In genomic region chr19:24426759-24427181, GRCm38 (mm10) we compare ENCODE assay signal across 17 mouse cellular contexts. TPM values are rescaled to one million over a fixed set of nuclear protein-coding genes. Genes with fewer than 3 reads are reported as not detected.
DNase-seq lines count a peak whose midpoint lies in the region; ATAC-seq and TF ChIP-seq lines count a peak whose summit lies in the region.
"Had no signal": no experiment of that assay in that cellular context is flagged by ENCODE, and none has a peak within 500 bp of the region (broad histone marks: within the 10 kb centered on the region; RNA-seq: fewer than 3 reads in every experiment).

No protein-coding gene starts in this region.

- H3K36me3 ChIP-seq in heart, embryonic 10.5 days, result no peaks in the 10 kb centered on the region
- H3K36me3 ChIP-seq in heart, postnatal 0 days (replicated peaks; ENCODE audit: control insufficient read depth, insufficient read depth, low read length), result no peaks in the 10 kb centered on the region
- no peaks in the 10 kb centered on the region for H3K36me3 ChIP-seq in stomach, embryonic 15.5 days
- no peaks in the 10 kb centered on the region for H3K36me3 ChIP-seq in hindbrain, embryonic 16.5 days (ENCODE audit: control insufficient read depth, insufficient read depth, low read length)
- H3K36me3 ChIP-seq: hindbrain, embryonic 12.5 days had no signal

- DNase-seq in lung, adult 18-20 months, result peak; percentile 44 to 69
- no peak for DNase-seq in lung, postnatal 10 days
- peak; percentile 80 for DNase-seq in heart, embryonic 10.5 days (ENCODE audit: low spot score)
- peak; percentile 86 for DNase-seq in heart, postnatal 0 days (ENCODE audit: low spot score)
- DNase-seq in natural killer cell, adult 2 months (ENCODE audit: low spot score in 2 of 2), result no peak
- no peak for DNase-seq in layer of hippocampus, postnatal 10 days (ENCODE audit: low spot score in 2 of 2)
- DNase-seq: cerebellum, adult 11 months; gastrocnemius, adult 2 months; liver; right cerebral cortex, postnatal 25 days; thymus, postnatal 14 days had no signal

- H3K4me1 ChIP-seq in heart, embryonic 10.5 days, result peaks cover 12% of the 10 kb centered on the region
- peaks cover 9% of the 10 kb centered on the region; the same call in 1 of the 2 replicates for H3K4me1 ChIP-seq in heart, postnatal 0 days (ENCODE audit: control insufficient read depth, insufficient read depth)
- no peaks in the 10 kb centered on the region for H3K4me1 ChIP-seq in stomach, embryonic 15.5 days
- H3K4me1 ChIP-seq in hindbrain, embryonic 16.5 days (ENCODE audit: control insufficient read depth, insufficient read depth, low read depth, low read length), result no peaks in the 10 kb centered on the region
- H3K4me1 ChIP-seq: hindbrain, embryonic 12.5 days had no signal

- peak; percentile 81; the same call in 1 of the 2 replicates for TF ChIP-seq EP300 in heart, postnatal 0 days (IDR thresholded peaks at IDR 0.05; ENCODE audit: low read depth)

- peak overlapping the region; percentile 73; the same call in 1 of the 2 replicates for H3K27ac ChIP-seq in heart, embryonic 10.5 days
- peak overlapping the region; percentile 91 for H3K27ac ChIP-seq in heart, postnatal 0 days (ENCODE audit: low read depth)
- peak overlapping the region; percentile 59; the same call in 1 of the 2 replicates for H3K27ac ChIP-seq in stomach, embryonic 15.5 days
- H3K27ac ChIP-seq in hindbrain, embryonic 16.5 days (ENCODE audit: low read depth, low read length), result no peak overlapping the region
- H3K27ac ChIP-seq: gastrocnemius, adult 2 months; hindbrain, embryonic 12.5 days had no signal

- H3K9me3 ChIP-seq in heart, embryonic 10.5 days, result no peaks in the 10 kb centered on the region
- H3K9me3 ChIP-seq in heart, postnatal 0 days (replicated peaks; ENCODE audit: control insufficient read depth, low read length), result no peaks in the 10 kb centered on the region
- H3K9me3 ChIP-seq in stomach, embryonic 15.5 days, result no peaks in the 10 kb centered on the region
- no peaks in the 10 kb centered on the region for H3K9me3 ChIP-seq in hindbrain, embryonic 16.5 days (ENCODE audit: control insufficient read depth, low read length)
- H3K9me3 ChIP-seq: hindbrain, embryonic 12.5 days had no signal

- H3K4me2 ChIP-seq in heart, postnatal 0 days (ENCODE audit: low read depth, low read length), result no peak overlapping the region
- no peak overlapping the region for H3K4me2 ChIP-seq in stomach, embryonic 15.5 days
- H3K4me2 ChIP-seq in hindbrain, embryonic 16.5 days (ENCODE audit: low read length), result no peak overlapping the region
- H3K4me2 ChIP-seq: hindbrain, embryonic 12.5 days; midbrain, embryonic 11.5 days had no signal

- TF ChIP-seq CTCF in heart, postnatal 0 days (IDR thresholded peaks at IDR 0.05; ENCODE audit: low read depth), result no peak

- 56% methylated on average over 7 of the region's 7 CpGs for WGBS in heart, embryonic 10.5 days
- WGBS in heart, postnatal 0 days, result 40% methylated on average over 7 of the region's 7 CpGs
- 74% methylated on average over 7 of the region's 7 CpGs for WGBS in stomach, embryonic 15.5 days
- 84% methylated on average over 7 of the region's 7 CpGs for WGBS in hindbrain, embryonic 16.5 days

- peak; percentile 89 for ATAC-seq in heart, postnatal 0 days (ENCODE audit: insufficient read depth, low read depth)
- ATAC-seq in stomach, embryonic 15.5 days (ENCODE audit: insufficient read depth, low FRiP score, low read depth), result peak; percentile 72; the same call in 1 of the 2 replicates
- ATAC-seq in hindbrain, embryonic 16.5 days, result no peak
- ATAC-seq: forebrain, embryonic 16.5 days had no signal

- no peaks in the 10 kb centered on the region for H3K27me3 ChIP-seq in heart, embryonic 10.5 days (ENCODE audit: insufficient read depth, poor library complexity, severe bottlenecking)
- no peaks in the 10 kb centered on the region for H3K27me3 ChIP-seq in heart, postnatal 0 days (ENCODE audit: control insufficient read depth, insufficient read depth, low read length)
- H3K27me3 ChIP-seq in stomach, embryonic 15.5 days (replicated peaks), result no peaks in the 10 kb centered on the region
- no peaks in the 10 kb centered on the region for H3K27me3 ChIP-seq in hindbrain, embryonic 16.5 days (replicated peaks; ENCODE audit: control insufficient read depth, insufficient read depth, low read length)
- H3K27me3 ChIP-seq: hindbrain, embryonic 12.5 days had no signal

- H3K9ac ChIP-seq in heart, postnatal 0 days (replicated peaks; ENCODE audit: low read depth, low read length), result 0 out of 2 replicates have a peak overlapping the region, but pooled peaks have one; percentile 5
- no peak overlapping the region for H3K9ac ChIP-seq in stomach, embryonic 15.5 days
- no peak overlapping the region for H3K9ac ChIP-seq in hindbrain, embryonic 16.5 days (ENCODE audit: low read depth, low read length)
- H3K9ac ChIP-seq: hindbrain, embryonic 12.5 days had no signal

- no peak overlapping the region for H3K4me3 ChIP-seq in heart, embryonic 10.5 days
- H3K4me3 ChIP-seq in heart, postnatal 0 days (ENCODE audit: low read depth, low read length), result no peak overlapping the region
- H3K4me3 ChIP-seq in stomach, embryonic 15.5 days (replicated peaks), result no peak overlapping the region
- H3K4me3 ChIP-seq in hindbrain, embryonic 16.5 days (ENCODE audit: low read length), result no peak overlapping the region
- H3K4me3 ChIP-seq: gastrocnemius, adult 2 months; hindbrain, embryonic 12.5 days; myocyte had no signal

RNA-seq across cellular contexts. Expression of gene Fam122a, which starts 50.4 kb away (rescaled TPM):
- polyA plus RNA-seq in heart, embryonic 10.5 days (2016; fragmentation: Nextera tagmentation; extraction: Ambion mirVana), result 44.5 and 50.9 TPM in 2 replicates
- 3.9 and 11.4 TPM in 2 replicates for total RNA-seq in heart, postnatal 0 days (2014; rRNA removed; ENCODE audit: low replicate concordance)
- polyA plus RNA-seq in heart, postnatal 0 days (2015; fragmentation: Nextera tagmentation; extraction: Ambion mirVana), result 48.9 and 55.1 TPM in 2 replicates
- 49.9 and 55.2 TPM in 2 replicates for polyA plus RNA-seq in stomach, embryonic 15.5 days (2015; fragmentation: Nextera tagmentation; extraction: Ambion mirVana)
- polyA plus RNA-seq in hindbrain, embryonic 16.5 days (2015; fragmentation: Nextera tagmentation; extraction: Ambion mirVana), result 52.1 and 53.9 TPM in 2 replicates
- 10 to 100 TPM; 33.3 to 35.4 TPM for total RNA-seq in layer of hippocampus, postnatal 10 days (2021)

Comparison
In these comparisons a context has a peak if more than half of its experiments do, and no peak if none do; other contexts are left out.
1. DNase-seq: peak in lung, adult 18-20 months (2 of 2), heart, embryonic 10.5 days (single experiment) and heart, postnatal 0 days (single experiment); none in lung, postnatal 10 days (single experiment), natural killer cell, adult 2 months (0 of 2) and layer of hippocampus, postnatal 10 days (0 of 2).